Mouse (Mus musculus) small intestine, adult 2 months (tissue): ENCODE data around the gene Sec61b.

ENCODE experiments used
- CTCF ChIP-seq: fragments of 200-500 bp; IDR thresholded peaks from 2 replicates; pipeline ENCODE4 v1.5.1; 2012; ENCODE audit warnings: low read depth, mild to moderate bottlenecking, control low read depth, inconsistent platforms, low read length, moderate library complexity, mixed read lengths; ENCODE audit not compliant: insufficient replicate concordance, insufficient read length; ENCODE audit errors: extremely low read depth
- POLR2A ChIP-seq: fragments of 200-500 bp; IDR thresholded peaks from 2 replicates; pipeline ENCODE4 v1.6.1; 2012; ENCODE audit warnings: low read depth, mild to moderate bottlenecking, control low read depth, inconsistent platforms, low read length, moderate library complexity

GRCm38 (mm10) chr4:47437365-47438340 lies 36.8 kb upstream of the Sec61b start:
- TF ChIP-seq CTCF (peak; percentile 78; the same call in 1 of the 2 replicates), POLR2A (no peak; the same call in 1 of the 2 replicates)
